Mouse (Mus musculus): ENCODE data around the gene Wdfy2. TPM values are rescaled to one million over a fixed set of nuclear protein-coding genes. Genes with fewer than 3 reads are reported as not detected.

Wdfy2 gene
- polyA plus RNA-seq, 1 experiment from 2014 or later: 14.8 TPM

DNA sequence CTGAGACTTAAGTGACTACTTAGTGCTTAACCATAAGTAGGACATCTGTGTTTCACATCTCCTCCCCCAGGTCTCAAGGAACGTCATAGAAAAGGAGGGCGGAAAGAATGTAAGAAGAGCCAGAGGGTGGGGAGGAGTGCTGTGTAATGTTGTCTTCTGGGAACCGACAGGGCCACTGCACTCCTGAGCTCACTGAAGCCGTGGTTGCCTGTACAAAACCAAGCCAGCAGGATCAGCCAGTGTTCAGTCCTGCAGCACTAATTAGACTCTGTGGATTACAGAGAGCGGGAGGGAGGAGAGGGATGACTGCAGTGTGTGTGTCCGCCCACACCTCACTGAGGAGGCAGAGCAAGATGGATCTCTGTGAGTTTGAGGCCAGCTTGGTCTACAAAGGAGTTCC lies 13.5 kb downstream of the Wdfy2 start:
- H3K27me3 ChIP-seq (ENCODE audit: low read depth, poor library complexity, severe bottlenecking): no peaks in the 10 kb centered on the region
- H3K4me3 ChIP-seq: no peak overlapping the region
- H3K9me3 ChIP-seq (replicated peaks): peaks cover 21% of the 10 kb centered on the region; the same call in 1 of the 2 replicates
- peak; percentile 23 for DNase-seq (ENCODE audit: low spot score)
- peak overlapping the region; percentile 9; the same call in 1 of the 2 replicates for H3K27ac ChIP-seq (replicated peaks)
- H3K36me3 ChIP-seq: peaks cover 32% of the 10 kb centered on the region
- H3K4me1 ChIP-seq: peaks cover 22% of the 10 kb centered on the region
- 50% methylated on average over 6 of the region's 6 CpGs for WGBS

DNA sequence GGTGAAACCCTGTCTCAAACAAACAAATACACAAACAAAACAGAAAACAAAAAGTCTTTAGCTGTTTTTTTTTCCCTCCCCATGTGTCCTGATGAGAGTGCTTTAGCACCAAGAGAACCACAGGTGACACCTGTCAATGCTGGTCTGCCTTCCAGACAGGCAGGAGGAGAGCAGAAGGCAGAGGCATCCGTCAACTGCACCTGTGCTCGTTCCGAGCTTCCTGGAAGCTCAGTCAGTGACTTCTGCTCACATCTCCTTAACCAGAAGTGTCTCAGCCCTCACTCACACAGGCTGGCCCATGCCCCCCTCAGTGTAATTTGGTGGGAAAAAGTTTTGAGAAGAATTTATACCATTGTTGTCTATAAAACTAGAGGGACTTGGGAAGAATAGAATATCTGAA lies 15.4 kb downstream of the Wdfy2 start:
- H3K9me3 ChIP-seq (replicated peaks): peaks cover 13% of the 10 kb centered on the region; the same call in 1 of the 2 replicates
- DNase-seq (ENCODE audit: low spot score): no peak
- peaks cover 22% of the 10 kb centered on the region for H3K4me1 ChIP-seq
- no peak overlapping the region for H3K27ac ChIP-seq (replicated peaks)
- WGBS: 87% methylated on average over 3 of the region's 3 CpGs
- no peak overlapping the region for H3K4me3 ChIP-seq
- peaks cover 32% of the 10 kb centered on the region for H3K36me3 ChIP-seq
- H3K27me3 ChIP-seq (ENCODE audit: low read depth, poor library complexity, severe bottlenecking): no peaks in the 10 kb centered on the region

DNA sequence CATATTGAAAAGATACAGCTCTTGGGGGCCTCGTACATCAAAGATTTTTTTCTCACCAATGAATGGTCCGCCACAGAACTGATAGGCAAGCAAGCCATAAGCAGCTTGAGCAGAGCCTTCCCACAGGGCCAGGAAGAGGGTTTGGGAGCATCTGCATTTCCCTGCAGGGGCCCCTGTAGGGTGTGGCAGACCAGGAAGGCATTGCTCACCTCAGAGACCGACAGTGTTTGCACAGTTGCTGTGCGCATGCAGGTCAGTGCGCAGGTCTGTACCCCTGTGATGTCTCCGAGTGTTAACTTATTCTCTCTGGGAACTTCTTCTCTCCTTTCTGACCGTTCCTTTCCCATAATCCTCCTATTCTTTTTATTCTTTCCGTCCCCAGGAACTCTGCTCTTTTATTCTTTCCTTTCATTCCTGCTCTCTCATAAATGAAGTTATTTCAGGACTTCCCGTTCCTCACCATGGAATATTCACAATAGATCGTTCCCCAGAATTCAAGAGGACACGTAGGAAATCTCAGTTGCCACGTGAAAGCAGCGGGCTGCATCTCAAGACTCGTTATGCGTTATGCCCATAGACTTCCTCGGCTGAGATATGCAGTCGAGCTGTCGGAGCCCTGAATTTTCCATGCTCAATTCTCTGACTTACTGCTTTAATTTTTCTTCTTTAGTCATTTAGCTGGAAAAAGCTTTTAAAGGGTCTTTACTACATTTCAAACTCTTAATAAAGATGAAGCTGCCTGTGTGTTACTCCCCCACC lies 17.8 kb downstream of the Wdfy2 start:
- Histone ChIP-seq H3K27me3 (ENCODE audit: low read depth, poor library complexity, severe bottlenecking) (no peaks in the 10 kb centered on the region), H3K4me1 (peaks cover 22% of the 10 kb centered on the region), H3K9me3 (replicated peaks) (no peaks in the 10 kb centered on the region), H3K27ac (replicated peaks) (no peak overlapping the region; the same call in 1 of the 2 replicates), H3K36me3 (peaks cover 21% of the 10 kb centered on the region), H3K4me3 (no peak overlapping the region)
- no peak for DNase-seq (ENCODE audit: low spot score)
- 85% methylated on average over 18 of the region's 18 CpGs for WGBS

DNA sequence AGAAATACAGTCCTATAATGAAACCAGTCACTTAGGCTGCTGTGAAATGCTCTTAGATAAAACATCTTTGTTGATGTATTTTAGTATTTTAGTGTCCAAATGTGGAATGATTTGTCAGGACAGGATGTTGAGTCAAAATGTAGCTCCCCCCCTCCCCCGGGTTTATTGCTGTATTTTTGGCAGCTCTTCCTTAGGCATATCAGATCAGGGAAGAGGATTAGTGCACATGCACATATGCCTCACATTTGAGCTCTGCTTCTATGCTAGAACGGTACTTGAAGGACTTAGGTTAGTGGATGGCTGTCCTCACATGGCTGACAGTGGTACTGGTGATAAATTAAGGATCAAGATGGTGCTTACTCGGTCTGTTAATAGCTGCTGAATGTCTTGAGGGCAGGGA lies 18.4 kb downstream of the Wdfy2 start:
- H3K27ac ChIP-seq (replicated peaks): no peak overlapping the region
- H3K27me3 ChIP-seq (ENCODE audit: low read depth, poor library complexity, severe bottlenecking): no peaks in the 10 kb centered on the region
- WGBS: 91% methylated on average over 3 of the region's 3 CpGs
- no peak for DNase-seq (ENCODE audit: low spot score)
- H3K36me3 ChIP-seq: peaks cover 21% of the 10 kb centered on the region
- H3K9me3 ChIP-seq (replicated peaks): no peaks in the 10 kb centered on the region
- H3K4me3 ChIP-seq: no peak overlapping the region
- peaks cover 16% of the 10 kb centered on the region for H3K4me1 ChIP-seq

DNA sequence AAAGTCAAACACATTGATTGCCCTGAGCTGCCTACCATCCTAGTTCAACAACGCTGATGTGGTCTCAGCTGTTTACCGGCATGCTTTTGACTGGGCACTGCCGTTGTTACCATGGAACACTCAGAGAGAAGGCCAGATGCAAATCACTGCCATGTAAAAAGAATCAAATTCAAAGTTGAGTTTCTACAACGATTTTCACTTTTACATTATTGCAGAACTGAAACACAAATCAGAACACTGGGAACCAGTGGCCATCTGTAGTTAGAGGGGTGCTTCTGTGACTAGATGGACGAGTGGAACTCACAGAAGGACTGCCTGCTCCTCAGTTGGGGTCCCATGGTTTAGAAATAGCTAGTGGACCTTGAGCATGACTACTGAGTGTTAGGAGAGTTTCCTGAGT lies 19.0 kb downstream of the Wdfy2 start:
- no peak overlapping the region for H3K27ac ChIP-seq (replicated peaks)
- H3K9me3 ChIP-seq (replicated peaks): 0 out of 2 replicates have a peak, but pooled peaks cover 1% of the 10 kb centered on the region
- peaks cover 10% of the 10 kb centered on the region for H3K4me1 ChIP-seq
- 86% methylated on average over 5 of the region's 5 CpGs for WGBS
- H3K27me3 ChIP-seq (ENCODE audit: low read depth, poor library complexity, severe bottlenecking): no peaks in the 10 kb centered on the region
- peaks cover 26% of the 10 kb centered on the region for H3K36me3 ChIP-seq
- no peak overlapping the region for H3K4me3 ChIP-seq
- no peak for DNase-seq (ENCODE audit: low spot score)

DNA sequence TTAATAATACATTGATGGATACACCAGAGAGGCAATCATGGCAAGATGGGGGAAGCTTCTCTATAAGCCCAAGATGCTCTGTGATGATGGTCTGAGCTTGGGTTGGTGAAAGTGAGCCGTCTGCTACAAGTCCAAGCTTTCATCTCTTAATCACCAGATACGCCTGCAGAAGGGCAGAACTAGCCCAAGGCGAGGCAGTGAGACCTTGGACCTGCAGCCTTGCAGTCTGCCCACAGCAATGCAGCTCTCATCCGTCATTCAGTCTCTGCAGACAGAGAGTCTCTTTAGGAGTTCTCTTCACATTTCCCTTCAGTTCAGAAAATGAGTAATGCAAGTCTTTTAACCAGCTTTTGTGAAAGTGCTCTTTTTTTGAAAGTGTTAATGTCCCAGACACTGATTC lies 20.4 kb downstream of the Wdfy2 start:
- no peak overlapping the region for H3K27ac ChIP-seq (replicated peaks)
- H3K4me1 ChIP-seq: peaks cover 6% of the 10 kb centered on the region; the same call in 1 of the 2 replicates
- no peak overlapping the region for H3K4me3 ChIP-seq
- no peaks in the 10 kb centered on the region for H3K27me3 ChIP-seq (ENCODE audit: low read depth, poor library complexity, severe bottlenecking)
- 85% methylated on average over 4 of the region's 4 CpGs for WGBS
- DNase-seq (ENCODE audit: low spot score): no peak
- 0 out of 2 replicates have a peak, but pooled peaks cover 5% of the 10 kb centered on the region for H3K9me3 ChIP-seq (replicated peaks)
- H3K36me3 ChIP-seq: peaks cover 28% of the 10 kb centered on the region

DNA sequence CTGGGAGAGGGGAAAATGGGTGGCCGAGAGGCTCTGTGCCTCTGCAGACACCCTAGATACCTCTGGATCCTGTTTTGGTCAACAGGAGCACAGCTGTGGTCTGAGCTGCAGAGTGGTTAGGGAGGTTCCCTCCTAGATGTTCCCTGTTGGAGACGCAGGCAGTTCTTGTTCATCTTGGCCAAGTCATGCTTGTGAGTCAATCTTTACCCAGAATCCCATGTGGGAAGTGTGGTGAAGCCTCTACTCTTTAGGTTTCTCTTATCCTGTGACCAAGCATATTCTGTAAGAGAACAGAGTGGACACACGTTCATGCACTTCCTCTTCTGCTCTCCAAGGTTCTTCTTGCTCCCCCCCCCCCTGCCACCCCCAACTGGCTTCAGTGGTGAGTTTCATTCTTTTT lies 20.8 kb downstream of the Wdfy2 start:
- H3K4me1 ChIP-seq: peaks cover 6% of the 10 kb centered on the region; the same call in 1 of the 2 replicates
- 89% methylated on average over 3 of the region's 3 CpGs for WGBS
- no peak overlapping the region for H3K27ac ChIP-seq (replicated peaks)
- H3K4me3 ChIP-seq: no peak overlapping the region
- no peaks in the 10 kb centered on the region for H3K27me3 ChIP-seq (ENCODE audit: low read depth, poor library complexity, severe bottlenecking)
- H3K9me3 ChIP-seq (replicated peaks): 0 out of 2 replicates have a peak, but pooled peaks cover 5% of the 10 kb centered on the region
- no peak for DNase-seq (ENCODE audit: low spot score)
- peaks cover 28% of the 10 kb centered on the region for H3K36me3 ChIP-seq

DNA sequence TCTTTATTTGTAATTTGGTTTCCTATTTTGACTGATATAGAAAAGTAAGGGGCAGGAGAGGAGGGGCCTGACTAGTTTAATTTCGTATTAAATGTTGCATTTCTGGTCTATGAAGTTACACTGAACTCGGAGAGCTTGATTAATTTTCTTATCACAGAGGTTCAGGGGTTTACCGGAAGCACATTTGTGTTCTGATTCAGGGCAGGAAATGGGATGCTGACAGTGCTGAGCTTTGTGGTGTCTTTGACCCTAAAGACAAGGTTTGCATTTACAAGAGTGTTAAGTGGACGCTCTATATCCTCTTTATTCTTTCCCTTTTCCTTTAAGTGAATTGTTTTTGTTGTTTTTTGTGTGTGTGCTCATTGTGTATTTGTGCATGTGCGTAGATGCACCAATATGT lies 25.1 kb downstream of the Wdfy2 start:
- WGBS: 90% methylated on average over 5 of the region's 5 CpGs
- Histone ChIP-seq H3K36me3 (peaks cover 12% of the 10 kb centered on the region; the same call in 1 of the 2 replicates), H3K4me1 (peaks cover 16% of the 10 kb centered on the region), H3K4me3 (no peak overlapping the region), H3K27ac (replicated peaks) (no peak overlapping the region), H3K9me3 (replicated peaks) (0 out of 2 replicates have a peak, but pooled peaks cover 5% of the 10 kb centered on the region), H3K27me3 (ENCODE audit: low read depth, poor library complexity, severe bottlenecking) (no peaks in the 10 kb centered on the region)
- no peak for DNase-seq (ENCODE audit: low spot score)

DNA sequence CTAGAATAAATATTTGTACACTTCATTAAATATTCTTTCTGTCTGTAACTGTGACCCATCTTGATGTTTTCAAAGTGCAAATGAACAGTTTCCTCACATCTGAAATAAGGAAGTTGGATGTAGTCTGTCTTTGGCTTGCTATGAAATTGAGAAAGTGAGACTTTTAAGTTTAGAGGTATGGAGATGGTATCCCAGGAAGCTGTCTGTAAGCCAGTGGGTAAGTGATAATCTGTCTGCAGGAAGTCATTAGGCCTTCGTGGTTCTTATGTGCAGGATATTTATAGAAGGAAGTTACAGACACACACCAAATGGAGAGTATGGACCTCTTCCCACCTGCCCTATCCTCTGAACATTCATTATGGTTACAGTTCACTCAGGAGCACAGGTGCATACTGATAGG lies 26.8 kb downstream of the Wdfy2 start:
- no peak overlapping the region for H3K4me3 ChIP-seq
- H3K9me3 ChIP-seq (replicated peaks): 0 out of 2 replicates have a peak, but pooled peaks cover 5% of the 10 kb centered on the region
- H3K4me1 ChIP-seq: peaks cover 27% of the 10 kb centered on the region
- H3K27me3 ChIP-seq (ENCODE audit: low read depth, poor library complexity, severe bottlenecking): no peaks in the 10 kb centered on the region
- no peak overlapping the region for H3K27ac ChIP-seq (replicated peaks)
- WGBS: 83% methylated on average over 1 of the region's 1 CpGs
- H3K36me3 ChIP-seq: peaks cover 9% of the 10 kb centered on the region; the same call in 1 of the 2 replicates
- no peak for DNase-seq (ENCODE audit: low spot score)

DNA sequence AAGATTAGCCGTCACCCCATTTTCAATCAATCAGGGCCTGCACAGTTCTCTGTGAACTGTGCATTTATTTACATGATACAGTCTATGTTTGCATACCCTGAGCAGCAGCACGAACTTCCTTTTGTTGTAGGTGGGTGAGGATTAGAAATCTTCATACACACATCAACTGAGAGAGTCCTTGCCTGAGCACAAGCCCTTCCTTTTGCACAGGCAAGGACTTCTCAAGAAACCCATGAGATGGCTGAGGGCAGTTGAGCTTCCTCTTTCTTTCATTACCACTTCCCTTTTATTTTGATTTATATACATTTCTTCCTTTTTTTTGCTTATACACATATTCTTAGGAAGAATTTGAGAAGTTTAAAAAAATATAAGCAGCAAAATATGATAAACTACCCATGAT lies 27.9 kb downstream of the Wdfy2 start:
- no peaks in the 10 kb centered on the region for H3K27me3 ChIP-seq (ENCODE audit: low read depth, poor library complexity, severe bottlenecking)
- H3K27ac ChIP-seq (replicated peaks): peak overlapping the region; percentile 57; the same call in 1 of the 2 replicates
- peaks cover 15% of the 10 kb centered on the region; the same call in 1 of the 2 replicates for H3K36me3 ChIP-seq
- 71% methylated on average over 2 of the region's 2 CpGs for WGBS
- DNase-seq (ENCODE audit: low spot score): no peak
- no peak overlapping the region for H3K4me3 ChIP-seq
- H3K4me1 ChIP-seq: peaks cover 27% of the 10 kb centered on the region
- H3K9me3 ChIP-seq (replicated peaks): peaks cover 11% of the 10 kb centered on the region

DNA sequence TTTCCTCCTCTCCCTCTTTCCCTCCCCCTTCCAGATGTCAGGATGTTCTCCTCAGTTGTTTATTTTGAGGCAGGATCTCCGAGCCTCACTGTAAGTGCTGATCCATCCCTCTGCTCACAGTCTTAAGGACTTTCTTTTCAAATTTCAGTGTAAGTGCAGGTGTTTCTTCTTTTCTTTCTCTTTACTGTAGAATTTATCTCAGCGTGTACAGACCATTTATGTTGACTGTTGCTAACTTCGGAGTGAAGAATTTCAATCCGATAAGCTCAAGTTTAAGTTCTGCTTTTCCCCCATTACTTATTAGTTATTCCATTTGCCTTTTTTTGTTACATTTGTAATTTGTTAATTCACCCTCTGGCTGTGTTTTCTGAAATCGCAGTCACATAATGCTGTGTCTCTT lies 29.6 kb downstream of the Wdfy2 start:
- DNase-seq (ENCODE audit: low spot score): no peak
- WGBS: 80% methylated on average over 5 of the region's 5 CpGs
- Histone ChIP-seq H3K27me3 (ENCODE audit: low read depth, poor library complexity, severe bottlenecking) (no peaks in the 10 kb centered on the region), H3K4me1 (peaks cover 27% of the 10 kb centered on the region), H3K4me3 (no peak overlapping the region), H3K9me3 (replicated peaks) (peaks cover 12% of the 10 kb centered on the region), H3K27ac (replicated peaks) (no peak overlapping the region), H3K36me3 (peaks cover 12% of the 10 kb centered on the region)

DNA sequence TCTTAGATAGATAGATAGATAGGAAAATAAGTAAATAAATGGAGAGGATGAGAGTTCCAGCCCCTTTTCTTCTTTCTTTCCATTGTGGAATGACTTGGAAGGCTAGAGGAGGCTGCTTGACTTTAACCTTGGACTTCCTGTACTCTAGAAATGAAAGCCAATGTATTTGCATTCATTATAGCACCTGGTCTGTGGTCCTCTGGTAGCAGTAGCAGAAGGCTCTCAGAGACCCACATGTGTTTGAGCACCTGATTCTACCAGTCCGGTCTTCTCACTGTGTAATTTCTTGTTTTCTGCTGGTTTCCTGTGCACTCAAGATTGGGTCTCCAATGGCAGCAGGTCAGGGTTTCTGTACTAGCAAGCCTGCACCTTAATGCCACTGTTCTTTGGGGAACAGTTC lies 30.1 kb downstream of the Wdfy2 start:
- Histone ChIP-seq H3K27me3 (ENCODE audit: low read depth, poor library complexity, severe bottlenecking) (no peaks in the 10 kb centered on the region), H3K36me3 (peaks cover 12% of the 10 kb centered on the region), H3K4me1 (peaks cover 27% of the 10 kb centered on the region), H3K27ac (replicated peaks) (no peak overlapping the region), H3K4me3 (no peak overlapping the region), H3K9me3 (replicated peaks) (peaks cover 12% of the 10 kb centered on the region)
- 92% methylated on average over 1 of the region's 1 CpGs for WGBS
- DNase-seq (ENCODE audit: low spot score): no peak

DNA sequence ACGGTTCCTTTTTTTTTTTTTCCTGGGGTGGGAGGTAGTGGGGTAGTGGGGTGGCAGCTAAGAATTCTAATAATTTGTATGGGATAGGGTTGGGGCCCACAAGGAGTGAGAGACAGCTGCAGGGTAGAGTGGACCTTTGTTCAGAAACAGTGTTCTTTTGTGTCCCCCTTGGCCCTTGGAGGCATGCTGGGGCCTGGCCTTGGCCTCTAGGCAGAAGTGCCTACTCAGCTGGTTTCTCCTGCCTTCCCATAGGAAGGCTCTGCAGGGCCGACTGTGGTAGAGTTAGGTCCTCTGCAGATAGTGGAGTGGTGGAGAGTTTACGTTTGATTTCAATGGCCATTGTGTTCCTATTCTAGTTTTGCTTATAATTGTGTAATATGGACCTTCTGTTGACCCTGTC lies 30.8 kb downstream of the Wdfy2 start:
- Histone ChIP-seq H3K4me1 (peaks cover 27% of the 10 kb centered on the region), H3K27me3 (ENCODE audit: low read depth, poor library complexity, severe bottlenecking) (no peaks in the 10 kb centered on the region), H3K9me3 (replicated peaks) (peaks cover 12% of the 10 kb centered on the region), H3K36me3 (peaks cover 12% of the 10 kb centered on the region), H3K4me3 (no peak overlapping the region), H3K27ac (replicated peaks) (peak overlapping the region; percentile 63)
- DNase-seq (ENCODE audit: low spot score): no peak
- 81% methylated on average over 3 of the region's 3 CpGs for WGBS
